Mouse (Mus musculus) yolk sac, embryonic 10.5 days (tissue): Measurements from ENCODE around the gene Sipa1l2.
A peak's percentile ranks its signal among the peaks of the same experiment; 100 is the strongest.

Experiments used
- DNase-seq: peaks from one replicate; pipeline ENCODE4 v3.0.0-alpha.2; 2017; ENCODE audit warnings: low spot score

Gene Sipa1l2

DNA sequence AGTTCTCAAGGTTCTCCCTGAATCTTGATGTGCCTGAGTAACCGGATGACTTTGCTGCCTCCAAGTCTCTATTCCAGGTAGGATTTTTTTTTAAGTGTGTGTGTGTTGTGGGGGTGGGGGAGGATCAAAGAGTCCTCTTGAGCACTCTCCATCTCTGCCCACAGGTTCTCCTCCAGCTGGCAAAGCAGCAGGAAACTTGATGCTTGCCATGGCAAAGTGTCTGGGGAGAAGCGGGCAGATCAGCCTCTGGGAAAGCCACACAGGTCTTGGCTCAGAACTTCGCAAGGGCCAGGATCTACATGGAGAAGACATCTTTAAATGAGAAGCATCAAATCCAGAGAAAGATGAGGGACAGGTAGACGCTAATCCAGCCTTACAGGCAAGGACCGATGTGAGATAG lies 10.8 kb upstream of the Sipa1l2 start:
- no peak for DNase-seq

DNA sequence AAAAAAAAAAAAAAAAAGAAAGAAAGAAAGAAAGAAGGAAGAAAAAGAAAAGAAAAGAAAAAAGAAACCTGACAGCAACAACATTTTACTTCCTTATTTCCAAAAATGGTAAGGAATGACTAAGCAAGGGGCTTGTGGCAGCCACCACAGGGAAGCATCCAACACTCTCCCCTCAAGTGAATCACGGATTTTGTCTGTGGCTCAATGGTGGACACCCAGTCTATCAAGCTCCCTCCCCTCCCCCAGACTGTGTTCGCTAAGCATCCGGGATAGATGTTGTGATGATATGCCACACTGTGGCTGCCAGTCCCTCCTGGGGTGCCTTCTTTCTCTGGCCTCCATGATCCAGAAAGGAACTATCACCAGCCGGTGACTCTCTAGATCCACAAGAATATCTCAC lies 6.5 kb upstream of the Sipa1l2 start:
- no peak for DNase-seq

- no peak for DNase-seq
Observed at GRCm38 (mm10) chr8:125574280-125574679, 4.7 kb upstream of the Sipa1l2 start.

GRCm38 (mm10) chr8:125572246-125572645 lies 2.6 kb upstream of the Sipa1l2 start:
- no peak for DNase-seq

DNA sequence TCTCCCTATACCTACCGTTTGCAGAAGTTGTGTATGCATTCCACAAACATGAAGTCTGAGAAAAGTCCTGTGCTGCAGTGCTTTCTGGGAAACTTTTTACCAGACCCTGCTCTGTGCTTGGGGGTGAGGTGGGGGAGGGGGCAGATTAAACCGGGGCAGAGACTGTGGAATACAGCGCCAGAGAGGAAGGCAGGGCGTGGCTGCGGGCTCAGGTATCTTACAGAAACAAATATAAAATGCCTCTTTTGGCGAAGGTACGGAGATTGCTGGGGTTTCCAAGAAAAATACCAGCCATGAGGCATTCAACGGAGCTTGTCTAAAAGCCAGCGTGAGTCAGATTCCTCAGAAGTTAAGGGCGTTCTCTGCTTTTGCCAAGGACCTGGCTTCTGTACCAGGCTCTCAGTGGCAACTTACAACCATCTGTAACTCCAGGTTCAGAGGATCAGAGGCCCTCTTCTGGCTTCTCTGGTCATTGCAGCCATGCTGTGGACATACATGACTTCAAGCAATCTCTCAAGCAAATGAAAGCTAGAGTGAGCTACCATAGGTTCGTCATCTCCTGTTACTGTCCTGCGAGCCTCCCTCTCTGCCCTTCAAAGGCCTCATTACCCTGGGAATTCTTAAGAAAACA lies 1.3 kb upstream of the Sipa1l2 start:
- peak; percentile 67 for DNase-seq

DNA sequence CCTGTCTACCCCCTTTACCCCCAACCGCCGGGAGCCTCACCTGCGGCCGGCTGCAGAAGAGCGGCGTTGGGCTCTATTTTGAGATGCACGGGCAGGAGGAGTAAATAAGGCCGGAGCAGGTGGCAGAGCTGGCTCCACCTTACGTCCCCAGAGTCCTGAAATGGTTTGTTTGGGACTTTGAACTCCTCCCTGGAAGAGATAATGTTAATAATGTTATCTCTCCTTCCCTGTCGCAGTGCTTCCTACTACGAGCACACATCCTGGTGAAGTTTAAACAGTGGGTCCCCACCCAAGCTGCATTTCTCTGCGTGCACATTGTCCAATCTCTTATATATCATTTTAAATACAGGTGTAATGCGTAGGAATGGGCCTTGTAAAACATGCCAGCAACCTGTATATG lies 781 bp upstream of the Sipa1l2 start:
- no peak for DNase-seq

- peak; percentile 58 for DNase-seq
Observed at GRCm38 (mm10) chr8:125568851-125569532, 616 bp downstream of the Sipa1l2 start.

GRCm38 (mm10) chr8:125568421-125568850 lies 1.2 kb downstream of the Sipa1l2 start:
- peak; percentile 60 for DNase-seq

GRCm38 (mm10) chr8:125567569-125567968 lies 2.0 kb downstream of the Sipa1l2 start:
- no peak for DNase-seq

DNA sequence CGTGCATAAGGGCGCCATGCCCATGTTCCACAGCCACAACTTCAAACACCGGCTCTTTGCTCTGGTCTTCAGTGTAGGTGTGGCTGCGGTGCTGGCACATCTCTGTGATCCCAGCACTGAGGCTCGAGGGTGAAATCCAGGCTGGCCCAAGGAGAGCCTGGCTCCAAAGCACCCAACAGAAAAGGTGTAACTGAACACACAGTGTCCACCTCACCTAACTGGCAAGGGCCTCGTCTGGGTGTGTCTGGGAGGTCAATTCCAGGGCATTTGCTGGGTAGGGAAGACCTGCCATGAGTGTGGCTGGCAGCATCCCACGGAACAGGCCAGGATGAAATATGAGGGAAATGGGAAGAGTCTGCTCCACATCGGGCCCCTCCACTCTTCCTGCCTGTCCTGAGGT lies 6.7 kb downstream of the Sipa1l2 start:
- no peak for DNase-seq

DNA sequence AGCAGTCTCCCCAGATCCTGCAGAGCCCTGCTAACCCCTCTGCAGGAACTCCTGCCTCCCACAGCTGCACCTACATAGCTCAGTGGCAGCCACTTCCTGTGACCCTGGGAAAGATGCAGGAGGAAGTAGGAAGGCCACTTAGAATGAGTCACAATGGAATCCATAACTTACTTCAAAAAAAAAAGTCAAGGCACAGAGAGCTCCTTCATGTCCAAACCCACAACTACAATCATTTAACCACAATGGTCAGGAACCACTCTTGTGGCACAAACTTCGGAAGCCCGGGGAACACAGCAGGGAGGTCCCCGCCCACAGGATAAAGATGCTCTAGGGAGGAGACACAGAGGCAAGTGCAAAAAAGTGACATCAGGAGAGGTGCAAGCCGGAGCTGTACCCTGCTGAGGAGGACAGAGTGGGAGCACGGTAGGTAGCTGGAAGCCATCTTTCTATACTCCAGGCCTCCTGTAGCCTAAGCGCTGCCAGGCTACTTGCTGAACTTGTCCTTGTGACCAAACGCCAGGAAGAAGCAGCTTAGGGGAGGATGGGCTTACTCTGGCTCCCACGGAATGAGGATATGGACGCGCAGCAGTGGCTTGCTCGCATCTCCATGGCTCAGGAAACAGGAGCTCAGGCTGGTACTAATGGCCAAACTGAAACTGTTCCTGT lies 8.7 kb downstream of the Sipa1l2 start:
- DNase-seq = no peak

GRCm38 (mm10) chr8:125559066-125559653 lies 10.4 kb downstream of the Sipa1l2 start:
- DNase-seq = no peak

DNA sequence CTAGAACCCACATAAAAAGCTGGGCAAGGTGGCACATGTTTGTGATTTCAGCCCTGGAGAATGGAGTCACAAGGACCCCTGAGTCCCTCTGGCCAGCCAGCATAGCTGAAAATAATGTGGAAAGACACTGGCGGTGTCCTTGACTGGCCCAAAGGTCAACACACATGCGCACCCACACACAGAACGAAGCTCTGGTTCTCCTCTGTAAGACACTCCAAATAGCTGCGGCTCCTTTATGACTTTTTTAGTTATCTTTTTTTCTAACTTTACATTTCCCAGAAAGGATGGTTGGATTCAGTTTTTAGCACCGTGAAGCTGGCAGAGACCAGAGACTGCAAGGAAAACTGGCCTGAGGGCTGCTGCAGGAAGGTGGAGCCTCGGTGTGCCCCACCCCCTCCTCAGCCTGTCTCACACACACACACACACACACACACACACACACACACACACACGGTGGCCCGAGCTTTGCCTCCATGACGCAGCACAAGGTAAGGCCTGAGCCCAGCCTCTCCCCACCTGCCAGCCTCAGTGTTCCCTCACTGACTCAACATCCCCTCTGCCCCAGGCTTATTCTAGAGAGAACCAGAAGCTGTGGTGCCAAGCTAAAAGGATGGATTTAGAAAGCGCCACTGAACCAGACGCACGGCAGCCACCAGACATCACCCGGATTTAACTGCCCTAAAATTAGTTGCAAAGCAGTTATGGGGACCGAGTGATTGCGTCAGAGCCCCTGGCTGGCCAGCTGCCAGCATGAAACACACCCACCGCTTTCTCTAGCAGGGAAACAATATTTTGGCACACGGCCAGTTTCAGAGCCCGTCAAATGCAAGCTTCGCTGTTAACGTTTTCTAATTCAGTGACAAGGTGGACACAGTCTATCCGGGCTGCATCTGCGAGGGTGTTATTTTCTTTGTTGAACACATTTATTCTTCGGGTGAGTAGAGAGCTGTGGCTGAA lies 11.2 kb downstream of the Sipa1l2 start:
- DNase-seq = peak; percentile 73

GRCm38 (mm10) chr8:125557391-125558108 lies 12.1 kb downstream of the Sipa1l2 start:
- DNase-seq = no peak

DNA sequence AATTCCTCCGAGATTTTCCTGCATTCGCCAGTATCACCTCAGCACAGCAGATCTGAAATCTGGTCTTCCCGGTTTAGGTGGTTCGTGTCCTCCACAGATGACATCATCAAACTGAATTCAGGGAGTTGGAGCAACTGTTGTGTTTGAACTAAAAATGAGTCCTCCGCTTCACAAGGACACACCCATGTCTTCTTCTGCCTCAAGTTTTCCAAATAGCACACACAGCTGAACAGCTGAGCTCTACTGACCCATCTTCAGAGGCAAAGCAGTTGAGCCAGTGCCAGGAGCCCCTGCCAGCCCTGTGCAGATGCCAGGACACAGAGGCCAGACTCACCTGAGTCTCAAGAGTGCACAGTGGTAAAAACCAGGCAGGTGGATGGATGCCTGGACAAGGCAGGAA lies 12.9 kb downstream of the Sipa1l2 start:
- no peak for DNase-seq

DNA sequence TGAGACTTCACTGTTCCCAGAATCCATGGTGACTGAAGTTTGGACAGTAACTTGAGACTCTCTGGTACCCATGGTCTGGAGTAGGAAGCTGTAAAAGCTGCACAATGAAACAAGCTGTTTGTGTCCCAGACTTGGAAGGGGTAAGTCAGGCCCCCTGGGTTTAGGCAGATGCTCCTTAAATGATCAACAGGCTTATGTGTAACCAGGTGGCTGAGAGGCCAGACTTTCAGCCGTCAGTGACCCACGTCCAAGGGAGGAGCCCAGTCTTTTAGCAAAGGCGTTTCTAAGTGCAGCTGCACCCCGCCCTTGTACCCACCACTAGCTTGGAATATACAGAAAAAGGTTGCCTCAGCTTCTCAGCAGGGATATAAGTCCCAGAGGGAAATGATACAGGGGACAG lies 19.0 kb downstream of the Sipa1l2 start:
- no peak for DNase-seq

DNA sequence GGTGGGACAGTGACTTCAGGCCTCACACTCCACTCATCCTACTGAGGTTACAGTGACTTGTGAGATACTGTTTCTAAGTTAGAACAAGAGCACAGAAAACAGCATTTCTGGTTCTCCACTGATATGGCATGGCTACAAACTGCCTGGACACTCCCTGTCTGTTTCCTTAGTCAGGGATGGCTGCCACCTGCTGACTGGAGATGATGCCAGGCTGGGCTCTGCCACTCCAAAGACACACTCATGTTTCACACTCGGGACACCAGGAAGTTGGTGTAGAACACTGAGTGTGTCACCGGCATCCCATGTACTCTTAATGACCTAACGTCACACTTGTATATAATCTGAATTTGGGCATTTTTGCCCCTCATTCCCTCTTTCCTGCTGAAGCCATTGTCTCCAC lies 22.3 kb downstream of the Sipa1l2 start:
- no peak for DNase-seq

DNA sequence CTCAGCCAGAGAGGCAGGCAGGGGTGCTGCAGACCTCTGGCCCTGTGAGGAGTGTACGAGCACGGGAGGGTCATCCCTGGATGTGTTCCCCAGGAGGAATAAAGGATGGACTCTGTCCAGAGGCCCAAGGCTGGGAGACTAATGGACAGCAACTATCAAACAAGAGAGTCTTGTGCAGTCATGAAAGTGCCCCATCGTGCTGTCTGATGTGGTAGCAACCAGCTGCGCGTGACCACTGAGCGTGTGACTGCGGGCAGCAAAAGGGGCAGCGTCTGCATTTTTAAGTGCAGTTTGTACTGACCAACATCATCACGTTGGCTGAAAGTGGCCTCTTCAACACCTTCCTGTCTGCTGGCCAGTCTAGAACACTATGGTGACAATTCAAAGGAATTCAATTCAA lies 23.7 kb downstream of the Sipa1l2 start:
- peak; percentile 55 for DNase-seq

DNA sequence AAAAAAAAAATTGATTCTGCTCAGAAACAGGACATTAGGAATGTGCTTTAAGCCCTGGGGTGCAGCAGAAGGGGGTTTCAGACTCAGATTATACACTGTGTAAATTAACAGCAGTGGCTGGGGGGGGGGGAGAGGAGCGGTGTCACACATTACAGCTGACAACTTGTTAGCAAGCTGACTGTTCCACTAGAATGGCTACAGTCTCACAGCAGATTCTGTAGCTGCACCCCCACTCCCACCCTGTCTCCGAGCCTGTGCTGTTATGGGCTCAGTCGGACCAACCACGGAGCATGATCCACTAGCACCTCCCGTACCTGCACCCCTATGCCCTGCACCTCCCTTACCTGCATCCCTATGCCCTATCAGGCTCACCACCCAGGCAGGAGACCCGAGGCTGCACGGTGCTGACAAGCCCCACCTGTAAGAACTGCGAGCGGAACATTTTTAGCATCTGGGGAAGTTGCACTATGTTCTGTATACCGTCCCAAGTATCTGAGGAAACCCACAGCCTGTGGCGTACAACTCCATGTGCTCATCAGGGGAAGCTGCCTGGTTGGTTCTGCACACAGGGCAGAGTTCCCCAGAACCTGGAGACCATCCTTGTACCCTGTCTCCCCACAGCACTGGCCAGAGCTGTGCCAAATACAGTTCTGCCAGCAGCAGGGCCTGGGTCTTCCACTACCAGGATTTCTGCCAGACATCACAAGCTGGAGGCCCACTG lies 26.6 kb downstream of the Sipa1l2 start:
- DNase-seq = no peak
